Mouse (Mus musculus) heart, postnatal 10 days (tissue): ENCODE results near the gene Mafg. TPM values are rescaled to one million over a fixed set of nuclear protein-coding genes. Genes with fewer than 3 reads are reported as not detected.
A peak's percentile ranks its signal among the peaks of the same experiment; 100 is the strongest.

Source experiments
- DNase-seq, 2 experiments: peaks; one replicate each; pipeline ENCODE4 v3.0.0; 2021
- intact Hi-C: fragments of 180-260 bp; cut with DNase I; formaldehyde crosslinking; loops from one replicate; pipeline ENCODE4 v1.15.1; 2025
- total RNA-seq, 2 experiments: library from RNA; stranded (reverse); gene quantifications; 2 replicates each; pipeline ENCODE4 v1.2.3; 2021

The Mafg gene
- total RNA-seq, 2 experiments from 2014 or later: 24.2 to 27.0 TPM

- DNase-seq: peak in 1 of 2 experiments; percentile 39
- intact Hi-C loops: no loop called here
Observed at GRCm38 (mm10) chr11:120647047-120647830, 13.8 kb upstream of the Mafg start.

- intact Hi-C loops: no loop called here
- DNase-seq: peak; percentile 96
Observed at GRCm38 (mm10) chr11:120643601-120643987, 10.2 kb upstream of the Mafg start, which contains the start of gene Pycr1. Pycr1 (minus strand) TSS chr11:120643769.

- intact Hi-C loops: no loop called here
- DNase-seq: no peak
Observed at GRCm38 (mm10) chr11:120642939-120643600, 9.7 kb upstream of the Mafg start.

- intact Hi-C loops: no loop called here
- no peak for DNase-seq
Observed at GRCm38 (mm10) chr11:120641869-120642268, 8.5 kb upstream of the Mafg start.

DNA sequence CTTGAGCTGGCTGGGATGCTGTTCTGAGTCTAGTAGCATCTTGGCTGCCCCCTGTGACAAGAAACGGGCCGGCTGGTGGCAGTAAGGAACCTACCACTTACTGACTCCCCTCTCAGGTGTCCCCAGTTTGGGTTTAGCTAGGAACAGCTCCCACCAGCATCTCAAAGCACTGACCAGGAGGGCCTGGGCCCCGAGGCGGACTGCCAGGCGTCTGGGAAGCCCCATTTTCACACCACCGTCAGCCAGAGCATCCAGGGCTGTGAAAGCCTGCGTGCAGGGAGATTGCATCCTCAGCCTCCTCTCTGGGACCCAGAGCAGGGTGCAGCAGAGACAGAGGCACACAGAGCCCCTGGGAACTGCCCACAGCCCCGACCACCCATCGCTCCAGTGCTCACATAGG lies 7.9 kb upstream of the Mafg start:
- no peak for DNase-seq
- intact Hi-C loops: no loop called here

- DNase-seq: no peak
- intact Hi-C loops: no loop called here
Observed at GRCm38 (mm10) chr11:120634810-120635209, 1.4 kb upstream of the Mafg start.

DNA sequence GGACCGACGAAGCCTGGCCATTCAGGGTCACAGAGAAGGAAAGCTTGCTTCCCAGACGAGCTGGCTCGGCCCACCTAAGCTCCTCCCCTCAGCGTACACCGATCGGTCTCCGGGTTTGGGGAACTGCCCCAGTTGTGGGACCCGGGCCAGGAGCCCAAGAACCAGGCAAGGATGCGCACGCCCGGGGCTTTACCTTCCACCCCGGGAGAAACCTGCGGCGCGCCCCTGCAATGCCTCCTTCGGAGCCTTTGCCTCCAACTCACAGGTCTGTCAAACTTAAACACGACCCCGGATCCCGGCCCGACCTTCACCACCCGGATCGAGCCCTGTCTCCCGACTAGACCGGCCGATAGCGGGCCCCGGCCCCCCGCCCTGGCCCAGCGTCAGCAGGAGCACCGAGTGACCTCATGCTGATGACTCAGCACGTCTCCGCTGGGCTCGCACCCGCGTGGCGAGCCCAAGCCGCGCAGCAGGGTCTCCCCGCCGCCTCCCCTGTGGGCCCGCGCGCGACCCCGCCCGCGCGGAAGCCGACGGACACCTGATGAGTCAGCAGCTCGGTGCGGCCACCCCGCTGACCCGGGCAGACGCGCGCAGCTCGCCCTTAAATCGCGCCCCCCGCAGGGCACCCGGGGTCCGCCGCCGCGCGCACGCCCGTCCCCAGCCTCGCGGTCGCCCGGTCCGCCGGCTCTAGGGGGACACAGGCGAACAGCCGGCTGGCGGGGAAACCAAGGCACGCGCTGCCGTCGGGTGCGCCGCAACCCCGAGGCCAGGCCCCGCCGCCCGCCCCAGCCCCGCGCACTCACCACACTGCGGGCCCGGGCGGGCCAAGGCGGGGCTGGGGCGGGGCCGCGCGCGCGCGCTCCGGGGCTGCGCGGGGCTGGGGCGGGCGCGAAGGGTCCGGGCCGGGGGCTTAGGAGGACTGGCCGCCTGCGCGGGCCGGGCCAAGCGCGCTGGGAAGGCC lies 561 bp downstream of the Mafg start:
- DNase-seq: peak; percentile 78 to 80
- intact Hi-C loops: no loop called here

GRCm38 (mm10) chr11:120631726-120632448 lies 1.5 kb downstream of the Mafg start:
- intact Hi-C loops: no loop called here
- no peak for DNase-seq

- intact Hi-C loops: no loop called here
- no peak for DNase-seq
Observed at GRCm38 (mm10) chr11:120630881-120631725, 2.3 kb downstream of the Mafg start.

GRCm38 (mm10) chr11:120630401-120630871 lies 3.0 kb downstream of the Mafg start:
- peak in 1 of 2 experiments; percentile 56 for DNase-seq
- intact Hi-C loops: no loop called here

DNA sequence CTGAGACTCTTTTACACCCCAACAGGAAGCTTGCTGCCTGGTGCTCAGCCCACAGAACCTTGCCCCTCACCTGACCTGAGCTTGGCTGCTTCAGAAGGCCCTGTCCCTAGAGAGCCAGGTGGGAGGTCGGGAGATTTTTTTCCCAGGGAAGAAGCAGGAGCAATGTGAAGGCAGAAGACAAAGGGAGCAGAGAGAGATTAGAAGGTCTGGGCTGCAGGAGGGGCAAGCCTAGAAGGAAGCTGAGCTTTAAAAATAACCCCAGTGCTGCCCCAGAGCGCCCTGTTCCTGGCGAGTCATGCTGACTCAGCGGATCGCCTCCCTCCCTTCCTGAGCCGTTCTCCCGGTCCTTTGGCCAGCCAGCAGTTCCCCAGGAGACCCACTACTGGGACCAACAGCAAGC lies 3.5 kb downstream of the Mafg start:
- peak; percentile 68 to 73 for DNase-seq
- intact Hi-C loops: no loop called here

DNA sequence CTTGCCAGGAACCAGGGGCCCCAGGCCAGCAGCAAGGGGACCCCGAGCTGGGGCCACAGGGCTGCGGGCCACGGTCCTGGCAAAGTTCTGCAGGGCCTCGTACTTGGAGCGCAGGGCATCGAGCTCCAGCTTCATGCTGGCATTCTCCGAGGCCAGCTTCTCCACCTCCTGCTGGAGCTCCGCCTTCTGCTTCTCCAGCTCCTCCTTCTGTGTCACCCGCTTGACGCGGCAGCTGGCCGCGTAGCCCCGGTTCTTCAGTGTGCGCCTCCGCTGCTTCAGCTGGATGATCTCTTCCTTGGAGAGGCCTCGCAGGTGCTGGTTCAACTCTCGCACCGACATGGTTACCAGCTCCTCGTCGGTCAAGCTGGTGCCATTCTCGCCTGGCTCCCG lies 4.1 kb downstream of the Mafg start:
- peak in 1 of 2 experiments; percentile 44 for DNase-seq
- intact Hi-C loops: no loop called here

DNA sequence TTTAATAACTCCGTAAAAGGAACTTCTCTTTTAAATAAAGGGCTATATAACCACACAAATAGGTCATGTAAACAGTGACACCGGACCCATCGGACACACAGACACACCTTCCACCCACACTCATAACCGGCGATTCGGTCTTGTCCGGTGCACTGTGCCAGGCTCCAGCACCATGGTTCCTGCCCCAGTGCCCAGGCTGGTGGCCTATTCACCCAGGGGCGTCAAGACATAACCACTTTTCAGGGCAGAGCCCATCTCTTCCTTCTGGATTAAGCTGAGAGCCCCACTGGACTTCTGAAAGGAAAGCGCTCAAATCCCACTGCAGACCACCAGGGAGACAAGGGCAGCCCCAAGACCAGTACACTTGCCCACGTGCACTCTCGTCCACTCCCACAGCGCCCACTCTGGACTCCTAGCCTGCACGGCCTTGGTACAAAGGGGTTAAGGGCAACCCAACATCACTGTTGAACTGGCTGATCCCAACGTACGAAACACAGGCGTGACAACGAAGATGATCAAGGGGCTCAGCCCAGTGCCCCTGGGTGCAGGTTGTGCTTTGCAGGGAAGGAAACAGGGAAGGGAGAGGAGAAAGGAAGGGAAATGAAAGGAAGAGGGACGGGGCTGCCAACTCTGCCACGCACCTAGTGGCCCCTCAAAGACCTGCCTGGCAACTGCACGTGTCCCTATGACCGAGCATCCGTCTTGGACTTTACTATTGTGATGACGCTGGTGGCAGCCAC lies 4.6 kb downstream of the Mafg start:
- no peak for DNase-seq
- intact Hi-C loops: no loop called here

GRCm38 (mm10) chr11:120627468-120628300 lies 5.7 kb downstream of the Mafg start:
- no peak for DNase-seq
- intact Hi-C loops: no loop called here

GRCm38 (mm10) chr11:120626785-120627467 lies 6.5 kb downstream of the Mafg start:
- DNase-seq: no peak
- intact Hi-C loops: no loop called here

DNA sequence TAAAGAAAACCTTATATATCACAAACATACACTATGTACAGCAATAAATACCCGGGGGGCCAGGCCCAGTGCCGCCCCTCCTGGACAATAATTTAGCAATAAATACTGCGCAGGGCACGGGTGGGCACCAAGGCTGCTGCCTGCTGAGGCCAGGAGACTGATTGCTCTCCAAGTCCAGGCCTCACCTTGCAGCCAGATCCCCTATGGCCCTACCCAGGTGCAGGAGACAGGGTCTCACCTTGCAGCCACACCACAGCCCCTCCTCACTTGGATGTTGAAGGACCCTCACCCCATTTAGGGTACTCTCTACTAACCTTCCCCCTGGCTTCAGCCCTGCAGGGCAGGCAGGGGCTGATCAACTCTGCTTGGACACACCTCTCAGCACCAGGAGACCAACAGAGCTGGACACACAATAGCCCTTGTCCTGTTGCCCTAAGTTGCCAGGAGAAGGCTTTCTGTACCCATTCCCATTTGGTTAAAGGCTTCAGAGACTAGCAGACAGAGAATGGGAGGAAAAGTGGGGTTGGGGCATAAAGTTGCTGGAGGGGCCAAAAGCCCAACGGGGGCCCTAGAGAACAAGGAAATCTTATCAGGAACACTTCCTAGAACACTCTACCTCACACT lies 8.1 kb downstream of the Mafg start, which contains the start of gene Sirt7:
Gene Sirt7, minus strand, starts transcription at position 89 of the 624 bp plus-strand sequence.
- no peak for DNase-seq
- intact Hi-C loops: no loop called here
